9 mouse cellular contexts compared by ENCODE assay signal in genomic region chr5:147133662-147134061, GRCm38 (mm10). TPM values are rescaled to one million over a fixed set of nuclear protein-coding genes. Genes with fewer than 3 reads are reported as not detected.
A peak's percentile ranks its signal among the peaks of the same experiment; 100 is the strongest.
DNase-seq lines count a peak whose midpoint lies in the region; ATAC-seq and TF ChIP-seq lines count a peak whose summit lies in the region.
"Had no signal": no experiment of that assay in that cellular context is flagged by ENCODE, and none has a peak within 500 bp of the region (broad histone marks: within the 10 kb centered on the region; RNA-seq: fewer than 3 reads in every experiment).

No protein-coding gene starts in this region.

- no peaks in the 10 kb centered on the region for H3K9me3 ChIP-seq in heart, embryonic 11.5 days (replicated peaks; ENCODE audit: control insufficient read depth, low read length)
- H3K9me3 ChIP-seq in hindbrain, embryonic 11.5 days (ENCODE audit: control insufficient read depth, low read length), result no peaks in the 10 kb centered on the region
- peaks cover 5% of the 10 kb centered on the region; the same call in 1 of the 2 replicates for H3K9me3 ChIP-seq in midbrain, embryonic 10.5 days (replicated peaks)

- ATAC-seq in heart, embryonic 11.5 days (replicated peaks; ENCODE audit: insufficient number of reproducible peaks, low FRiP score, low TSS enrichment), result no peak
- no peak for ATAC-seq in hindbrain, embryonic 11.5 days (ENCODE audit: low FRiP score)
- ATAC-seq in megakaryocyte-erythroid progenitor cell, adult 5-6 weeks (replicated peaks; ENCODE audit: low FRiP score, low TSS enrichment, poor library complexity, severe bottlenecking), result no peak

- peak overlapping the region; percentile 25 for H3K4me3 ChIP-seq in heart, embryonic 11.5 days (ENCODE audit: low read depth, low read length)
- H3K4me3 ChIP-seq in hindbrain, embryonic 11.5 days (ENCODE audit: low read depth, low read length), result peak overlapping the region; percentile 13; the same call in 1 of the 2 replicates
- peak overlapping the region; percentile 24; the same call in 1 of the 2 replicates for H3K4me3 ChIP-seq in midbrain, embryonic 10.5 days

- no peaks in the 10 kb centered on the region for H3K36me3 ChIP-seq in heart, embryonic 11.5 days (ENCODE audit: control insufficient read depth, insufficient read depth, low read length)
- no peaks in the 10 kb centered on the region for H3K36me3 ChIP-seq in hindbrain, embryonic 11.5 days (ENCODE audit: control insufficient read depth, insufficient read depth, low read length)
- H3K36me3 ChIP-seq in midbrain, embryonic 10.5 days, result no peaks in the 10 kb centered on the region

- peak overlapping the region; percentile 61 for H3K4me2 ChIP-seq in heart, embryonic 11.5 days
- peak overlapping the region; percentile 31 for H3K4me2 ChIP-seq in hindbrain, embryonic 11.5 days (replicated peaks; ENCODE audit: low read depth, low read length)

- no peak for TF ChIP-seq POLR2A in brain, embryonic 14.5 days (IDR thresholded peaks at IDR 0.05; ENCODE audit: borderline replicate concordance, extremely low read depth, insufficient read depth, insufficient read length, poor library complexity, severe bottlenecking)

- H3K27ac ChIP-seq in heart, embryonic 11.5 days (ENCODE audit: low read depth, low read length), result no peak overlapping the region
- H3K27ac ChIP-seq in hindbrain, embryonic 11.5 days (ENCODE audit: low read depth, low read length), result no peak overlapping the region; the same call in 1 of the 2 replicates
- peak overlapping the region; percentile 52; the same call in 1 of the 2 replicates for H3K27ac ChIP-seq in midbrain, embryonic 10.5 days (replicated peaks)
- H3K27ac ChIP-seq: liver, embryonic 14.5 days had no signal

- intact Hi-C loops in heart, postnatal 36 days (cut with DNase I), result no loop called here

- no peak for TF ChIP-seq CTCF in brain, embryonic 14.5 days (IDR thresholded peaks at IDR 0.05; ENCODE audit: borderline replicate concordance, extremely low read depth, insufficient read depth, insufficient read length)

- no peak overlapping the region for H3K9ac ChIP-seq in heart, embryonic 11.5 days (ENCODE audit: low read depth, low read length)
- H3K9ac ChIP-seq in hindbrain, embryonic 11.5 days (ENCODE audit: low read depth, low read length), result no peak overlapping the region
- H3K9ac ChIP-seq: liver, embryonic 14.5 days had no signal

- H3K4me1 ChIP-seq in heart, embryonic 11.5 days (ENCODE audit: control insufficient read depth, insufficient read depth, low read length), result no peaks in the 10 kb centered on the region
- H3K4me1 ChIP-seq in hindbrain, embryonic 11.5 days (replicated peaks; ENCODE audit: control insufficient read depth, insufficient read depth, low read length), result no peaks in the 10 kb centered on the region
- H3K4me1 ChIP-seq in midbrain, embryonic 10.5 days, result peaks cover 35% of the 10 kb centered on the region

- no peak for DNase-seq in heart, postnatal 36 days
- peak; percentile 67 for DNase-seq in brain, embryonic 14.5 days (ENCODE audit: low read depth)
- peak; percentile 46 for DNase-seq in hindbrain, embryonic 11.5 days (ENCODE audit: low spot score)
- DNase-seq in midbrain, embryonic 10.5 days (ENCODE audit: low spot score), result peak; percentile 30
- no peak for DNase-seq in right cerebral cortex, postnatal 4 days
- no peak for DNase-seq in frontal cortex, postnatal 25 days (ENCODE audit: low spot score in 2 of 2)

- H3K27me3 ChIP-seq in heart, embryonic 11.5 days (ENCODE audit: control insufficient read depth, insufficient read depth, low read length), result no peaks in the 10 kb centered on the region
- H3K27me3 ChIP-seq in hindbrain, embryonic 11.5 days (ENCODE audit: control insufficient read depth, insufficient read depth, low read length), result peaks cover 12% of the 10 kb centered on the region
- peaks cover 96% of the 10 kb centered on the region for H3K27me3 ChIP-seq in midbrain, embryonic 10.5 days (ENCODE audit: low read depth, poor library complexity, severe bottlenecking)

- WGBS in heart, embryonic 11.5 days (ENCODE audit: insufficient replicate concordance), result 24% methylated on average over 17 of the region's 17 CpGs
- 11% methylated on average over 17 of the region's 17 CpGs for WGBS in hindbrain, embryonic 11.5 days
- 15% methylated on average over 17 of the region's 17 CpGs for WGBS in midbrain, embryonic 10.5 days

RNA-seq across cellular contexts. Expression of gene Gsx1, which starts 54.8 kb away (rescaled TPM):
- not detected in 2 replicates for polyA plus RNA-seq in heart, embryonic 11.5 days (2014; fragmentation: Nextera tagmentation; extraction: Ambion mirVana)
- total RNA-seq in heart, postnatal 36 days (2021), result not detected
- 9.8 and 11.2 TPM in 2 replicates for polyA plus RNA-seq in brain, embryonic 14.5 days (2012; rRNA removed)
- 6.7 and 11.3 TPM in 2 replicates for polyA plus RNA-seq in hindbrain, embryonic 11.5 days (2014; fragmentation: Nextera tagmentation; extraction: Ambion mirVana)
- polyA plus RNA-seq in midbrain, embryonic 10.5 days (2016; fragmentation: Nextera tagmentation; extraction: Ambion mirVana), result 7.0 and 11.1 TPM in 2 replicates
- not detected in 2 replicates for total RNA-seq in megakaryocyte-erythroid progenitor cell, adult 5-6 weeks (2014; fragmentation: Nextera tagmentation)
- total RNA-seq in megakaryocyte-erythroid progenitor cell, adult 5-6 weeks (2017), result not detected in 2 replicates
- polyA plus RNA-seq: liver, embryonic 14.5 days had no signal

RNA-seq across cellular contexts. Expression of gene Polr1d, which starts 56.8 kb away (rescaled TPM):
- polyA plus RNA-seq in heart, embryonic 11.5 days (2014; fragmentation: Nextera tagmentation; extraction: Ambion mirVana), result 103 TPM in 2 replicates
- total RNA-seq in heart, postnatal 36 days (2021), result 10 to 100 TPM; 69.4 to 72.8 TPM
- 82.3 and 93.6 TPM in 2 replicates for polyA plus RNA-seq in brain, embryonic 14.5 days (2012; rRNA removed)
- 112 and 119 TPM in 2 replicates for polyA plus RNA-seq in hindbrain, embryonic 11.5 days (2014; fragmentation: Nextera tagmentation; extraction: Ambion mirVana)
- polyA plus RNA-seq in midbrain, embryonic 10.5 days (2016; fragmentation: Nextera tagmentation; extraction: Ambion mirVana), result 113 and 130 TPM in 2 replicates
- total RNA-seq in megakaryocyte-erythroid progenitor cell, adult 5-6 weeks (2014; fragmentation: Nextera tagmentation), result 145 and 195 TPM in 2 replicates
- 149 and 191 TPM in 2 replicates for total RNA-seq in megakaryocyte-erythroid progenitor cell, adult 5-6 weeks (2017)

RNA-seq across cellular contexts. Expression of gene Lnx2, which starts 57.3 kb away (rescaled TPM):
- 9.4 and 11.0 TPM in 2 replicates for polyA plus RNA-seq in heart, embryonic 11.5 days (2014; fragmentation: Nextera tagmentation; extraction: Ambion mirVana)
- total RNA-seq in heart, postnatal 36 days (2021), result 10 to 100 TPM in 1 of 2 experiments, 1 to 10 TPM in 1; 10.0 to 10.8 TPM
- polyA plus RNA-seq in brain, embryonic 14.5 days (2012; rRNA removed), result 7.1 and 10.1 TPM in 2 replicates
- polyA plus RNA-seq in hindbrain, embryonic 11.5 days (2014; fragmentation: Nextera tagmentation; extraction: Ambion mirVana), result 7.7 and 8.4 TPM in 2 replicates
- polyA plus RNA-seq in midbrain, embryonic 10.5 days (2016; fragmentation: Nextera tagmentation; extraction: Ambion mirVana), result 7.6 and 7.7 TPM in 2 replicates
- 7.2 and 7.6 TPM in 2 replicates for total RNA-seq in megakaryocyte-erythroid progenitor cell, adult 5-6 weeks (2014; fragmentation: Nextera tagmentation)
- 3.3 and 7.9 TPM in 2 replicates for total RNA-seq in megakaryocyte-erythroid progenitor cell, adult 5-6 weeks (2017)

Comparison
In these comparisons a context has a peak if more than half of its experiments do, and no peak if none do; other contexts are left out.
1. DNase-seq: peak in brain, embryonic 14.5 days (single experiment), hindbrain, embryonic 11.5 days (single experiment) and midbrain, embryonic 10.5 days (single experiment); none in heart, postnatal 36 days (0 of 2), right cerebral cortex, postnatal 4 days (single experiment) and frontal cortex, postnatal 25 days (0 of 2).
2. Peak in every context shown above with its lines, with median percentiles within 50 percentile points of each other: H3K4me3 ChIP-seq.